9 mouse cellular contexts compared by ENCODE assay signal in the genomic region with DNA sequence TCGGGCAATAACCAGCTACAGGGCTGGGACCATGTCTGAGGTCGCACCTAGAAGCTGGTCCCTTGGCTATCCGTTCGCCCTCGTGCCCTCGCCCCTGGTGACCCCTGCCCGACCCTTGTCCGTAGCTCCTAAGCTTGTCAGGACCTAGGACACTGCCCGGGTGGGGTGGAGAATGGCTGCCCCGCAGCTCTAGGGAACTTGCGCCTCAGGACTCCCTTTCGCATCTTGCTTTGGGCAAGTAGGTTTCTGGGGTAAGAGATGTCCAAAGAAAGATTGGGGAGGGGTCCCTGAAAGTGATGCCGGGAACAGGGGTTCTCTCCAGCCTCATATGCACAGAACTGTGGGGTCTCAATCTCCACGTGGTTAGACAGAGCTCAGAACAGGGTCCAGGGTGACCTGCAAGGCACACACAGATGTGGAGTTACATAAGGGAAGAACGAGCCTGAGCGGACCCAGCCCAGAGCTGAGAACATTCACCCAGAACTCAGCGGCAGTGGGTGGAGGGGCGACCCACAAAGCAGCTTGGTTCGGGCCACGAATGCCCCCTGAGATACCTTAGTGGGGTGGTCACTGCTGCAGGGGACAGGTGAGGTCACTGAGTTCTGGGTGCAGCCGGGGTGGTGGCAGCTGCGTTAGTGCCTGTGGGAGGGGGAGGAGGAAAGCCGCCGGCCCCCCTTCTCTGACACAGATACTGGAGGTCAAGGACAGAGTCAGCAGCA. TPM values are rescaled to one million over a fixed set of nuclear protein-coding genes. Genes with fewer than 3 reads are reported as not detected.
DNase-seq lines count a peak whose midpoint lies in the region; ATAC-seq and TF ChIP-seq lines count a peak whose summit lies in the region.
"Had no signal": no experiment of that assay in that cellular context is flagged by ENCODE, and none has a peak within 500 bp of the region (broad histone marks: within the 10 kb centered on the region; RNA-seq: fewer than 3 reads in every experiment).

No protein-coding gene starts in this region.

- H3K4me3 ChIP-seq in heart, adult 2 months = 0 out of 2 replicates have a peak overlapping the region, but pooled peaks have one; percentile 16
- peak overlapping the region; percentile 36 for H3K4me3 ChIP-seq in ES-Bruce4 (ENCODE audit: low read depth, low read length)
- H3K4me3 ChIP-seq in forebrain, embryonic 16.5 days (replicated peaks; ENCODE audit: low read length) = peak overlapping the region; percentile 59
- H3K4me3 ChIP-seq in liver, embryonic 15.5 days (replicated peaks) = peak overlapping the region; percentile 52; the same call in 1 of the 2 replicates

- WGBS in heart, adult 2 months = 11% methylated on average over 24 of the region's 24 CpGs
- WGBS in forebrain, embryonic 16.5 days = 8% methylated on average over 24 of the region's 24 CpGs
- 8% methylated on average over 24 of the region's 24 CpGs for WGBS in liver, embryonic 15.5 days (ENCODE audit: insufficient replicate concordance)

- TF ChIP-seq EP300 in heart, adult 2 months (IDR thresholded peaks at IDR 0.05; ENCODE audit: insufficient read depth, low read depth, low read length) = no peak
- TF ChIP-seq EP300 in ES-Bruce4 (IDR thresholded peaks at IDR 0.05; ENCODE audit: insufficient read depth, low read depth, low read length) = no peak

- DNase-seq in heart, adult 2 months = no peak
- no peak for DNase-seq in heart, postnatal 25 days (ENCODE audit: low spot score)
- no peak for DNase-seq in gastrocnemius, adult 18-20 months (ENCODE audit: low spot score)
- DNase-seq in T-cell, adult 2 months (ENCODE audit: low spot score) = no peak

- H3K9me3 ChIP-seq in ES-Bruce4 (replicated peaks; ENCODE audit: control insufficient read depth, insufficient read depth, low read length, poor library complexity, severe bottlenecking) = no peaks in the 10 kb centered on the region
- no peaks in the 10 kb centered on the region for H3K9me3 ChIP-seq in forebrain, embryonic 16.5 days (ENCODE audit: control insufficient read depth, low read length)
- H3K9me3 ChIP-seq in liver, embryonic 15.5 days (replicated peaks) = no peaks in the 10 kb centered on the region

- TF ChIP-seq POLR2A in heart, adult 2 months (IDR thresholded peaks at IDR 0.05; ENCODE audit: insufficient read depth, low read depth, low read length) = no peak
- TF ChIP-seq POLR2A in ES-Bruce4 (IDR thresholded peaks at IDR 0.05; ENCODE audit: insufficient read depth, low read length) = no peak

- intact Hi-C loops in heart, adult 2 months (cut with DNase I) = no loop called here
- intact Hi-C loops in heart, postnatal 25 days (cut with DNase I) = no loop called here

- no peak overlapping the region for H3K27ac ChIP-seq in heart, adult 2 months
- H3K27ac ChIP-seq in ES-Bruce4 (ENCODE audit: insufficient read depth, low read length) = no peak overlapping the region
- no peak overlapping the region for H3K27ac ChIP-seq in forebrain, embryonic 16.5 days (ENCODE audit: low read length)
- H3K27ac ChIP-seq in liver, embryonic 15.5 days (replicated peaks) = no peak overlapping the region

- H3K79me2 ChIP-seq in heart, adult 2 months (replicated peaks; ENCODE audit: control insufficient read depth, insufficient read depth, low read length) = no peaks in the 10 kb centered on the region

- no peaks in the 10 kb centered on the region; the same call in 1 of the 2 replicates for H3K4me1 ChIP-seq in heart, adult 2 months (ENCODE audit: control insufficient read depth, insufficient read depth, low read length)
- peaks cover 2% of the 10 kb centered on the region for H3K4me1 ChIP-seq in ES-Bruce4 (ENCODE audit: control insufficient read depth, insufficient read depth, low read length)
- H3K4me1 ChIP-seq in forebrain, embryonic 16.5 days (replicated peaks; ENCODE audit: control insufficient read depth, insufficient read depth, low read length) = peaks cover 29% of the 10 kb centered on the region
- H3K4me1 ChIP-seq in liver, embryonic 15.5 days (replicated peaks) = peaks cover 15% of the 10 kb centered on the region

- no peaks in the 10 kb centered on the region for H3K36me3 ChIP-seq in heart, adult 2 months (ENCODE audit: control insufficient read depth, insufficient read depth, low read length)
- no peaks in the 10 kb centered on the region for H3K36me3 ChIP-seq in ES-Bruce4 (ENCODE audit: control insufficient read depth, insufficient read depth, low read length, poor library complexity, severe bottlenecking)
- no peaks in the 10 kb centered on the region for H3K36me3 ChIP-seq in forebrain, embryonic 16.5 days (ENCODE audit: control insufficient read depth, insufficient read depth)
- H3K36me3 ChIP-seq in liver, embryonic 15.5 days (replicated peaks) = no peaks in the 10 kb centered on the region

- H3K9ac ChIP-seq in heart, adult 2 months (ENCODE audit: low read depth, low read length) = no peak overlapping the region
- no peak overlapping the region for H3K9ac ChIP-seq in ES-Bruce4 (ENCODE audit: low read depth, poor library complexity, severe bottlenecking)
- H3K9ac ChIP-seq in forebrain, embryonic 16.5 days (replicated peaks; ENCODE audit: low read depth, low read length) = peak overlapping the region; percentile 59
- H3K9ac ChIP-seq in liver, embryonic 15.5 days = no peak overlapping the region

- peak overlapping the region; percentile 94 for H3K4me2 ChIP-seq in forebrain, embryonic 16.5 days (ENCODE audit: low read length)
- peak overlapping the region; percentile 75 for H3K4me2 ChIP-seq in liver, embryonic 15.5 days

- TF ChIP-seq CTCF in heart, adult 2 months (IDR thresholded peaks at IDR 0.05) = no peak
- TF ChIP-seq CTCF in ES-Bruce4 (IDR thresholded peaks at IDR 0.05; ENCODE audit: low read depth, low read length) = no peak

- H3K27me3 ChIP-seq in heart, adult 2 months (ENCODE audit: control insufficient read depth, insufficient read depth, low read length) = peaks cover 7% of the 10 kb centered on the region; the same call in 1 of the 2 replicates
- no peaks in the 10 kb centered on the region for H3K27me3 ChIP-seq in ES-Bruce4 (ENCODE audit: control insufficient read depth, insufficient read depth, low read length, poor library complexity, severe bottlenecking)
- peaks cover 48% of the 10 kb centered on the region for H3K27me3 ChIP-seq in forebrain, embryonic 16.5 days (replicated peaks; ENCODE audit: control insufficient read depth, insufficient read depth, low read length)
- peaks cover 80% of the 10 kb centered on the region for H3K27me3 ChIP-seq in liver, embryonic 15.5 days

- no peak for ATAC-seq in forebrain, embryonic 16.5 days
- ATAC-seq in liver, embryonic 15.5 days (ENCODE audit: insufficient read depth) = peak; percentile 33; the same call in 1 of the 2 replicates
- no peak for ATAC-seq in inflammation-experienced regulatory T-cells, adult 6 months

RNA-seq across cellular contexts. Expression of a gene that starts 0.5 kb away (rescaled TPM):
- total RNA-seq in heart, adult 2 months (2021) = under 1 TPM in 1 of 2 experiments, not detected in 1; 0.21 TPM
- polyA plus RNA-seq in heart, adult 2 months (2012; rRNA removed) = 0.06 TPM in 1 of 2 replicates, not detected in the other
- not detected for total RNA-seq in heart, postnatal 25 days (2021)
- polyA plus RNA-seq in ES-Bruce4 (2011; ENCODE audit: insufficient read depth, insufficient read length, low read depth, missing spikeins) = 0.24 TPM in 1 of 2 replicates, not detected in the other
- polyA plus RNA-seq in forebrain, embryonic 16.5 days (2015; fragmentation: Nextera tagmentation; extraction: Ambion mirVana) = 1.8 and 2.4 TPM in 2 replicates
- polyA plus RNA-seq in liver, embryonic 15.5 days (2015; fragmentation: Nextera tagmentation; extraction: Ambion mirVana) = not detected in 2 replicates
- not detected for total RNA-seq in gastrocnemius, adult 18-20 months (2021)
- polyA plus RNA-seq in inflammation-experienced regulatory T-cells, adult 6 months (2017; shearing (Covaris generic)) = not detected
- total RNA-seq: MEL had no signal

RNA-seq across cellular contexts. Expression of a gene that starts 14.3 kb away (rescaled TPM):
- total RNA-seq in heart, adult 2 months (2021) = 10 to 100 TPM; 31.8 to 36.4 TPM
- polyA plus RNA-seq in heart, adult 2 months (2012; rRNA removed) = 27.6 and 38.5 TPM in 2 replicates
- total RNA-seq in heart, postnatal 25 days (2021) = 10 to 100 TPM; 32.3 to 36.4 TPM
- polyA plus RNA-seq in ES-Bruce4 (2011; ENCODE audit: insufficient read depth, insufficient read length, low read depth, missing spikeins) = 18.0 and 18.9 TPM in 2 replicates
- polyA plus RNA-seq in forebrain, embryonic 16.5 days (2015; fragmentation: Nextera tagmentation; extraction: Ambion mirVana) = 72.3 and 73.3 TPM in 2 replicates
- 9.4 and 10.5 TPM in 2 replicates for polyA plus RNA-seq in liver, embryonic 15.5 days (2015; fragmentation: Nextera tagmentation; extraction: Ambion mirVana)
- total RNA-seq in gastrocnemius, adult 18-20 months (2021) = 10 to 100 TPM; 16.9 to 18.8 TPM
- 10 to 100 TPM; 20.2 to 23.7 (median 21.9) TPM for polyA plus RNA-seq in inflammation-experienced regulatory T-cells, adult 6 months (2017; shearing (Covaris generic))

RNA-seq across cellular contexts. Expression of a gene that starts 34.4 kb away (rescaled TPM):
- total RNA-seq in heart, adult 2 months (2021) = 10 to 100 TPM; 27.1 to 30.8 TPM
- polyA plus RNA-seq in heart, adult 2 months (2012; rRNA removed) = 23.2 and 32.0 TPM in 2 replicates
- 10 to 100 TPM; 23.0 to 27.4 TPM for total RNA-seq in heart, postnatal 25 days (2021)
- polyA plus RNA-seq in ES-Bruce4 (2011; ENCODE audit: insufficient read depth, insufficient read length, low read depth, missing spikeins) = 12.4 and 14.7 TPM in 2 replicates
- 33.5 and 38.1 TPM in 2 replicates for polyA plus RNA-seq in forebrain, embryonic 16.5 days (2015; fragmentation: Nextera tagmentation; extraction: Ambion mirVana)
- 11.1 and 12.5 TPM in 2 replicates for polyA plus RNA-seq in liver, embryonic 15.5 days (2015; fragmentation: Nextera tagmentation; extraction: Ambion mirVana)
- 10 to 100 TPM; 15.0 to 15.3 TPM for total RNA-seq in gastrocnemius, adult 18-20 months (2021)
- polyA plus RNA-seq in inflammation-experienced regulatory T-cells, adult 6 months (2017; shearing (Covaris generic)) = 10 to 100 TPM; 28.5 to 51.3 (median 40.1) TPM
